Mouse (Mus musculus) hematopoietic stem cell, adult 5-6 weeks (primary cell): Measurements from ENCODE around the gene Vwa3a. TPM values are rescaled to one million over a fixed set of nuclear protein-coding genes. Genes with fewer than 3 reads are reported as not detected.

Experiments used
- ATAC-seq, 2 experiments: fragments of 125-278 bp in 1 of 2; replicated peaks in 1 of 2; 2 replicates each; pipeline ENCODE4 v1.8.0; 2016 to 2017; ENCODE audit warnings: inconsistent platforms in 2 of 2, mild to moderate bottlenecking in 2 of 2, moderate number of reproducible peaks in 2 of 2, low read depth in 1 of 2, moderate TSS enrichment in 1 of 2; ENCODE audit not compliant: low FRiP score in 2 of 2, poor library complexity in 2 of 2, severe bottlenecking in 2 of 2, insufficient read depth in 1 of 2, low TSS enrichment in 1 of 2
- total RNA-seq: library from RNA; stranded (forward); fragments of 172-1452, 232-1000 nt; gene quantifications from 2 replicates; pipeline ENCODE4 v1.2.3, GENCODE M21; 2017

Gene Vwa3a
- total RNA-seq, 1 experiment from 2014 or later = not detected

GRCm38 (mm10) chr7:120850165-120850564, 111.0 kb downstream of the Vwa3a start:
- no peak for ATAC-seq

Other genes with a start within 250 kb of the Vwa3a start
- gene Uqcrc2, start 104.1 kb upstream of the Vwa3a start, total RNA-seq = 143 and 160 TPM in 2 replicates
- gene Pdzd9, start 69.0 kb upstream of the Vwa3a start, total RNA-seq = not detected in 2 replicates
- gene Mosmo, start 61.7 kb upstream of the Vwa3a start, total RNA-seq = 21.6 and 24.0 TPM in 2 replicates
- not detected in 2 replicates for gene Gm5737, start 73.0 kb downstream of the Vwa3a start, total RNA-seq
- gene Eef2k, start 103.5 kb downstream of the Vwa3a start, total RNA-seq = 146 and 162 TPM in 2 replicates
- 25.8 and 28.4 TPM in 2 replicates for gene Polr3e, start 178.4 kb downstream of the Vwa3a start, total RNA-seq
- gene Cdr2, start 243.0 kb downstream of the Vwa3a start, total RNA-seq = 1.4 and 9.1 TPM in 2 replicates
- gene Mfsd13b, start 243.2 kb downstream of the Vwa3a start, total RNA-seq = not detected in 2 replicates